Comparison of ENCODE assay signal across 13 mouse cellular contexts in genomic region chr13:8866612-8867011, GRCm38 (mm10). TPM values are rescaled to one million over a fixed set of nuclear protein-coding genes. Genes with fewer than 3 reads are reported as not detected.
DNase-seq lines count a peak whose midpoint lies in the region; ATAC-seq and TF ChIP-seq lines count a peak whose summit lies in the region.
"Had no signal": no experiment of that assay in that cellular context is flagged by ENCODE, and none has a peak within 500 bp of the region (broad histone marks: within the 10 kb centered on the region; RNA-seq: fewer than 3 reads in every experiment).

No protein-coding gene starts in this region.

- 0 out of 2 replicates have a peak, but pooled peaks cover 1% of the 10 kb centered on the region for H3K36me3 ChIP-seq in small intestine, adult 2 months (ENCODE audit: control insufficient read depth, insufficient read depth, low read length)
- peaks cover 29% of the 10 kb centered on the region for H3K36me3 ChIP-seq in liver, embryonic 12.5 days
- H3K36me3 ChIP-seq: hindbrain, embryonic 15.5 days had no signal

- TF ChIP-seq POLR2A in lung, adult 2 months (IDR thresholded peaks at IDR 0.05; ENCODE audit: borderline replicate concordance, extremely low read depth, low read depth, low read length), result no peak
- no peak for TF ChIP-seq POLR2A in small intestine, adult 2 months (IDR thresholded peaks at IDR 0.05; ENCODE audit: low read depth, low read length)

- no peak for TF ChIP-seq CTCF in lung, adult 2 months (IDR thresholded peaks at IDR 0.05; ENCODE audit: insufficient read depth, low read length)
- no peak for TF ChIP-seq CTCF in small intestine, adult 2 months (IDR thresholded peaks at IDR 0.05; ENCODE audit: extremely low read depth, insufficient read length, insufficient replicate concordance, low read depth, low read length)

- peaks cover 15% of the 10 kb centered on the region for H3K4me1 ChIP-seq in lung, adult 2 months (ENCODE audit: control insufficient read depth, insufficient read depth, low read length)
- no peaks in the 10 kb centered on the region for H3K4me1 ChIP-seq in small intestine, adult 2 months (ENCODE audit: control insufficient read depth, insufficient read depth, insufficient read length, low read length)
- peaks cover 11% of the 10 kb centered on the region for H3K4me1 ChIP-seq in liver, embryonic 12.5 days

- no peak overlapping the region for H3K9ac ChIP-seq in liver, embryonic 12.5 days
- H3K9ac ChIP-seq: forebrain, embryonic 15.5 days; hindbrain, embryonic 15.5 days; liver, embryonic 13.5 days had no signal

- H3K9me3 ChIP-seq in liver, embryonic 12.5 days (replicated peaks), result no peaks in the 10 kb centered on the region
- H3K9me3 ChIP-seq: forebrain, embryonic 15.5 days; hindbrain, embryonic 15.5 days; liver, embryonic 13.5 days had no signal

- 0 out of 2 replicates have a peak overlapping the region, but pooled peaks have one; percentile 8 for H3K27ac ChIP-seq in small intestine, adult 2 months (ENCODE audit: insufficient read depth, low read depth, low read length)
- H3K27ac ChIP-seq in liver, embryonic 12.5 days, result no peak overlapping the region
- H3K27ac ChIP-seq: forebrain, embryonic 15.5 days; hindbrain, embryonic 15.5 days; liver, embryonic 13.5 days had no signal

- ATAC-seq in liver, embryonic 12.5 days, result no peak
- ATAC-seq: forebrain, embryonic 15.5 days; midbrain, embryonic 16.5 days had no signal

- DNase-seq in adrenal gland, postnatal 10 days, result peak; percentile 53
- DNase-seq in adrenal gland, postnatal 4 days (ENCODE audit: low spot score in 2 of 2), result no peak
- DNase-seq in lung, adult 18-20 months, result peak; percentile 45 to 54
- DNase-seq in lung, adult 2 months, result no peak
- DNase-seq in kidney, postnatal 25 days, result peak; percentile 53 to 65
- DNase-seq in embryo, embryonic 11 days, result no peak
- DNase-seq: layer of hippocampus, postnatal 36 days; liver, embryonic 13.5 days had no signal

- no peak overlapping the region for H3K4me3 ChIP-seq in lung, adult 2 months (replicated peaks; ENCODE audit: extremely low read depth, low read depth, low read length)
- no peak overlapping the region for H3K4me3 ChIP-seq in small intestine, adult 2 months (ENCODE audit: low read depth, low read length)
- no peak overlapping the region for H3K4me3 ChIP-seq in liver, embryonic 12.5 days
- H3K4me3 ChIP-seq: forebrain, embryonic 15.5 days; hindbrain, embryonic 15.5 days; liver, embryonic 13.5 days had no signal

- H3K27me3 ChIP-seq in small intestine, adult 2 months (ENCODE audit: control insufficient read depth, insufficient read depth, low read length), result no peaks in the 10 kb centered on the region
- no peaks in the 10 kb centered on the region for H3K27me3 ChIP-seq in liver, embryonic 12.5 days (replicated peaks)
- H3K27me3 ChIP-seq: forebrain, embryonic 15.5 days; hindbrain, embryonic 15.5 days; liver, embryonic 13.5 days had no signal

- WGBS in lung, adult 2 months, result 35% methylated on average over 7 of the region's 7 CpGs
- 83% methylated on average over 7 of the region's 7 CpGs for WGBS in small intestine, adult 2 months
- WGBS in liver, embryonic 12.5 days (ENCODE audit: insufficient replicate concordance), result 79% methylated on average over 7 of the region's 7 CpGs

- no peak overlapping the region for H3K4me2 ChIP-seq in liver, embryonic 12.5 days
- H3K4me2 ChIP-seq: forebrain, embryonic 15.5 days; hindbrain, embryonic 15.5 days; liver, embryonic 13.5 days had no signal

RNA-seq across cellular contexts. Expression of gene Wdr37, which starts 5.1 kb away (rescaled TPM):
- 10 to 100 TPM; 28.5 to 36.1 TPM for total RNA-seq in adrenal gland, postnatal 10 days (2021)
- total RNA-seq in adrenal gland, postnatal 4 days (2021), result 10 to 100 TPM; 41.3 to 44.0 TPM
- polyA plus RNA-seq in lung, adult 2 months (2012; rRNA removed), result 13.7 and 22.3 TPM in 2 replicates
- 4.5 and 10.7 TPM in 2 replicates for polyA plus RNA-seq in small intestine, adult 2 months (2012; rRNA removed)
- 11.8 and 12.0 TPM in 2 replicates for polyA plus RNA-seq in liver, embryonic 12.5 days (2016; fragmentation: Nextera tagmentation; extraction: Ambion mirVana)

RNA-seq across cellular contexts. Expression of gene Idi1, which starts 18.7 kb away (rescaled TPM):
- total RNA-seq in adrenal gland, postnatal 10 days (2021), result 10 to 100 TPM; 16.1 to 20.7 TPM
- total RNA-seq in adrenal gland, postnatal 4 days (2021), result 10 to 100 TPM; 20.4 to 20.5 TPM
- polyA plus RNA-seq in lung, adult 2 months (2012; rRNA removed), result 14.0 and 26.8 TPM in 2 replicates
- polyA plus RNA-seq in small intestine, adult 2 months (2012; rRNA removed), result 4.2 and 7.9 TPM in 2 replicates
- 90.3 and 91.6 TPM in 2 replicates for polyA plus RNA-seq in liver, embryonic 12.5 days (2016; fragmentation: Nextera tagmentation; extraction: Ambion mirVana)

Comparison
In these comparisons a context has a peak if more than half of its experiments do, and no peak if none do; other contexts are left out.
1. DNase-seq: peak in adrenal gland, postnatal 10 days (single experiment), lung, adult 18-20 months (2 of 2) and kidney, postnatal 25 days (2 of 2); none in adrenal gland, postnatal 4 days (0 of 2), lung, adult 2 months (single experiment) and embryo, embryonic 11 days (single experiment).